Mouse (Mus musculus) cerebellum, adult 11 months (tissue): Measurements from ENCODE around the gene Clpx.

Source experiments
- DNase-seq: peaks from one replicate; pipeline ENCODE4 v3.0.0; 2022

Clpx gene

GRCm38 (mm10) chr9:65293119-65293518, 941 bp upstream of the Clpx start:
- DNase-seq, result no peak

- no peak for DNase-seq
Measured at GRCm38 (mm10) chr9:65293580-65293972, 484 bp upstream of the Clpx start.

- DNase-seq, result no peak
Measured at GRCm38 (mm10) chr9:65294716-65295378, 787 bp downstream of the Clpx start.

GRCm38 (mm10) chr9:65297056-65297455, 3.0 kb downstream of the Clpx start:
- DNase-seq, result no peak

- no peak for DNase-seq
Measured at GRCm38 (mm10) chr9:65298761-65299160, 4.7 kb downstream of the Clpx start.

- DNase-seq, result no peak
Measured at GRCm38 (mm10) chr9:65299650-65300049, 5.6 kb downstream of the Clpx start.

GRCm38 (mm10) chr9:65302327-65302983, 8.4 kb downstream of the Clpx start:
- DNase-seq, result no peak

GRCm38 (mm10) chr9:65303586-65303985, 9.5 kb downstream of the Clpx start:
- DNase-seq, result no peak

GRCm38 (mm10) chr9:65304300-65304699, 10.2 kb downstream of the Clpx start:
- DNase-seq, result no peak

- no peak for DNase-seq
Measured at GRCm38 (mm10) chr9:65306672-65307071, 12.6 kb downstream of the Clpx start.

GRCm38 (mm10) chr9:65308011-65308410, 14.0 kb downstream of the Clpx start:
- DNase-seq, result no peak

GRCm38 (mm10) chr9:65312669-65313357, 18.8 kb downstream of the Clpx start:
- DNase-seq, result no peak

- no peak for DNase-seq
Measured at GRCm38 (mm10) chr9:65313846-65314245, 19.8 kb downstream of the Clpx start.

GRCm38 (mm10) chr9:65322255-65322900, 28.3 kb downstream of the Clpx start:
- no peak for DNase-seq

GRCm38 (mm10) chr9:65325971-65326370, 31.9 kb downstream of the Clpx start:
- DNase-seq, result no peak

- no peak for DNase-seq
Measured at GRCm38 (mm10) chr9:65327371-65327770, 33.3 kb downstream of the Clpx start.

- DNase-seq, result no peak
Measured at GRCm38 (mm10) chr9:65333958-65334357, 39.9 kb downstream of the Clpx start.

GRCm38 (mm10) chr9:65339146-65339545, 45.1 kb downstream of the Clpx start:
- no peak for DNase-seq

- DNase-seq, result no peak
Measured at GRCm38 (mm10) chr9:65340414-65340813, 46.4 kb downstream of the Clpx start.

GRCm38 (mm10) chr9:65345439-65345838, 51.4 kb downstream of the Clpx start:
- peak; percentile 9 for DNase-seq

- DNase-seq, result peak; percentile 92
Measured at GRCm38 (mm10) chr9:65345854-65346475, 51.9 kb downstream of the Clpx start, which contains the start of gene Pdcd7. Gene Pdcd7 (plus strand): TSS chr9:65346104.

- peak; percentile 26 for DNase-seq
Measured at GRCm38 (mm10) chr9:65346476-65347111, 52.5 kb downstream of the Clpx start.
